Mouse (Mus musculus) forebrain, embryonic 12.5 days (tissue): ENCODE measurements around the gene Ubr4. TPM values are rescaled to one million over a fixed set of nuclear protein-coding genes. Genes with fewer than 3 reads are reported as not detected.

Experiments
- ATAC-seq: fragments of 200-750 bp; cut with Nextera tagmentation; 2 replicates; pipeline ENCODE4 v1.8.0; 2017; ENCODE audit warnings: moderate TSS enrichment; ENCODE audit not compliant: low FRiP score
- H3K27ac ChIP-seq: fragments of 300-500 bp; sonication (generic); 2 replicates; pipeline ENCODE4 v1.5.1; 2016; ENCODE audit warnings: mild to moderate bottlenecking
- H3K27me3 ChIP-seq: fragments of 300-500 bp; sonication (generic); 2 replicates; pipeline ENCODE4 v1.6.1; 2016; ENCODE audit warnings: mild to moderate bottlenecking
- H3K36me3 ChIP-seq: fragments of 300-500 bp; sonication (generic); replicated peaks from 2 replicates; pipeline ENCODE4 v1.6.1; 2016; ENCODE audit warnings: mild to moderate bottlenecking
- H3K4me1 ChIP-seq: fragments of 300-500 bp; sonication (generic); 2 replicates; pipeline ENCODE4 v1.6.1; 2016
- H3K4me2 ChIP-seq: fragments of 300-500 bp; sonication (generic); 2 replicates; pipeline ENCODE4 v1.6.1; 2016; ENCODE audit warnings: mild to moderate bottlenecking, moderate library complexity
- H3K4me3 ChIP-seq: fragments of 300-500 bp; sonication (generic); replicated peaks from 2 replicates; pipeline ENCODE4 v1.5.1; 2016; ENCODE audit warnings: mild to moderate bottlenecking
- H3K9ac ChIP-seq: fragments of 300-500 bp; sonication (generic); 2 replicates; pipeline ENCODE4 v1.6.1; 2016; ENCODE audit warnings: mild to moderate bottlenecking
- H3K9me3 ChIP-seq: fragments of 300-500 bp; sonication (generic); 2 replicates; pipeline ENCODE4 v1.6.1; 2016
- WGBS: fragments of 180-500 bp; shearing (Covaris S2); methylation state at CpG from one replicate; pipeline ENCODE4 v1.1.7; 2016; 5-methylcytosine and 5-hydroxymethylcytosine counted together
- polyA plus RNA-seq: library from polyadenylated mRNA; unstranded; fragments of >200 nt; fragmentation: Nextera tagmentation; extraction: Ambion mirVana; gene quantifications from 2 replicates; pipeline ENCODE4 v1.2.1, GENCODE M21; 2016

Ubr4 gene
- polyA plus RNA-seq, 1 experiment from 2014 or later: 81.5 TPM

GRCm38 (mm10) chr4:139334631-139335295 lies 17.6 kb upstream of the Ubr4 start:
- 80% methylated on average over 6 of the region's 9 CpGs for whole genome bisulfite sequencing
- no peak overlapping the region for H3K4me2 ChIP-seq
- no peak overlapping the region for H3K4me3 ChIP-seq
- peaks cover 23% of the 10 kb centered on the region for H3K27me3 ChIP-seq
- H3K27ac ChIP-seq: no peak overlapping the region
- H3K4me1 ChIP-seq: 0 out of 2 replicates have a peak, but pooled peaks cover 5% of the 10 kb centered on the region
- H3K36me3 ChIP-seq: no peaks in the 10 kb centered on the region
- H3K9ac ChIP-seq: no peak overlapping the region
- H3K9me3 ChIP-seq: no peaks in the 10 kb centered on the region
- ATAC-seq: no peak

- Histone ChIP-seq H3K9me3 (no peaks in the 10 kb centered on the region), H3K4me2 (no peak overlapping the region), H3K9ac (no peak overlapping the region), H3K27me3 (peaks cover 23% of the 10 kb centered on the region), H3K4me1 (0 out of 2 replicates have a peak, but pooled peaks cover 4% of the 10 kb centered on the region), H3K27ac (no peak overlapping the region), H3K36me3 (no peaks in the 10 kb centered on the region), H3K4me3 (no peak overlapping the region)
- 77% methylated on average over 7 of the region's 7 CpGs for WGBS
- no peak for ATAC-seq
Measured at GRCm38 (mm10) chr4:139335507-139335906, 16.9 kb upstream of the Ubr4 start.

- Histone ChIP-seq H3K9me3 (no peaks in the 10 kb centered on the region), H3K27ac (no peak overlapping the region), H3K4me2 (peak overlapping the region; percentile 29), H3K9ac (peak overlapping the region; percentile 34; the same call in 1 of the 2 replicates), H3K36me3 (no peaks in the 10 kb centered on the region), H3K4me1 (no peaks in the 10 kb centered on the region), H3K4me3 (0 out of 2 replicates have a peak overlapping the region, but pooled peaks have one; percentile 11), H3K27me3 (peaks cover 23% of the 10 kb centered on the region)
- 22% methylated on average over 24 of the region's 24 CpGs for WGBS
- ATAC-seq: no peak
Measured at GRCm38 (mm10) chr4:139336822-139337483, 15.5 kb upstream of the Ubr4 start.

GRCm38 (mm10) chr4:139338145-139338544 lies 14.3 kb upstream of the Ubr4 start:
- Histone ChIP-seq H3K36me3 (no peaks in the 10 kb centered on the region), H3K4me3 (no peak overlapping the region), H3K9me3 (no peaks in the 10 kb centered on the region), H3K4me2 (no peak overlapping the region), H3K27me3 (peaks cover 23% of the 10 kb centered on the region), H3K9ac (no peak overlapping the region), H3K4me1 (no peaks in the 10 kb centered on the region), H3K27ac (no peak overlapping the region)
- no peak for ATAC-seq
- whole genome bisulfite sequencing: 62% methylated on average over 33 of the region's 33 CpGs

GRCm38 (mm10) chr4:139340835-139341234 lies 11.6 kb upstream of the Ubr4 start:
- H3K36me3 ChIP-seq: peaks cover 7% of the 10 kb centered on the region
- no peak for ATAC-seq
- WGBS: 80% methylated on average over 4 of the region's 4 CpGs

GRCm38 (mm10) chr4:139341556-139342233 lies 10.7 kb upstream of the Ubr4 start:
- Histone ChIP-seq H3K9ac (no peak overlapping the region), H3K9me3 (no peaks in the 10 kb centered on the region), H3K4me2 (no peak overlapping the region), H3K4me1 (no peaks in the 10 kb centered on the region), H3K36me3 (peaks cover 15% of the 10 kb centered on the region), H3K27ac (no peak overlapping the region), H3K27me3 (peaks cover 15% of the 10 kb centered on the region), H3K4me3 (no peak overlapping the region)
- no peak for ATAC-seq
- WGBS: 73% methylated on average over 7 of the region's 7 CpGs

More at GRCm38 (mm10) chr4:139340835-139341234, 11.6 kb upstream of the Ubr4 start:
- Histone ChIP-seq H3K4me1 (no peaks in the 10 kb centered on the region), H3K4me3 (no peak overlapping the region), H3K4me2 (no peak overlapping the region), H3K27ac (no peak overlapping the region), H3K27me3 (peaks cover 17% of the 10 kb centered on the region), H3K9me3 (no peaks in the 10 kb centered on the region), H3K9ac (no peak overlapping the region)

GRCm38 (mm10) chr4:139343718-139344117 lies 8.7 kb upstream of the Ubr4 start:
- no peak overlapping the region for H3K4me3 ChIP-seq
- no peak overlapping the region for H3K4me2 ChIP-seq
- no peak for ATAC-seq
- H3K36me3 ChIP-seq: peaks cover 35% of the 10 kb centered on the region
- 77% methylated on average over 5 of the region's 5 CpGs for WGBS
- H3K9me3 ChIP-seq: no peaks in the 10 kb centered on the region
- no peak overlapping the region for H3K27ac ChIP-seq
- H3K27me3 ChIP-seq: no peaks in the 10 kb centered on the region
- no peak overlapping the region for H3K9ac ChIP-seq
- H3K4me1 ChIP-seq: no peaks in the 10 kb centered on the region

- Histone ChIP-seq H3K4me2 (no peak overlapping the region), H3K36me3 (peaks cover 50% of the 10 kb centered on the region)
- ATAC-seq: no peak
Measured at GRCm38 (mm10) chr4:139345416-139346019, 6.9 kb upstream of the Ubr4 start.

GRCm38 (mm10) chr4:139352832-139353231 lies 423 bp downstream of the Ubr4 start:
- peaks cover 47% of the 10 kb centered on the region for H3K36me3 ChIP-seq
- peaks cover 25% of the 10 kb centered on the region for H3K4me1 ChIP-seq
- ATAC-seq: peak; percentile 14; the same call in 1 of the 2 replicates
- no peaks in the 10 kb centered on the region for H3K9me3 ChIP-seq
- H3K27ac ChIP-seq: peak overlapping the region; percentile 97; the same call in 1 of the 2 replicates
- peak overlapping the region; percentile 94 for H3K4me2 ChIP-seq
- H3K4me3 ChIP-seq: peak overlapping the region; percentile 86
- under 1% methylated on average over 7 of the region's 7 CpGs for WGBS
- H3K9ac ChIP-seq: peak overlapping the region; percentile 79
- H3K27me3 ChIP-seq: no peaks in the 10 kb centered on the region

More at GRCm38 (mm10) chr4:139345416-139346019, 6.9 kb upstream of the Ubr4 start:
- 70% methylated on average over 23 of the region's 23 CpGs for WGBS
- Histone ChIP-seq H3K27me3 (no peaks in the 10 kb centered on the region), H3K4me3 (no peak overlapping the region), H3K27ac (no peak overlapping the region), H3K9ac (no peak overlapping the region), H3K4me1 (peaks cover 3% of the 10 kb centered on the region; the same call in 1 of the 2 replicates), H3K9me3 (no peaks in the 10 kb centered on the region)

GRCm38 (mm10) chr4:139357211-139357610 lies 4.8 kb downstream of the Ubr4 start:
- no peaks in the 10 kb centered on the region for H3K27me3 ChIP-seq
- peaks cover 10% of the 10 kb centered on the region for H3K4me1 ChIP-seq
- no peak overlapping the region for H3K27ac ChIP-seq
- H3K9ac ChIP-seq: no peak overlapping the region
- peaks cover 65% of the 10 kb centered on the region for H3K36me3 ChIP-seq
- H3K9me3 ChIP-seq: no peaks in the 10 kb centered on the region
- no peak for ATAC-seq
- H3K4me2 ChIP-seq: no peak overlapping the region
- H3K4me3 ChIP-seq: no peak overlapping the region
- WGBS: 96% methylated on average over 3 of the region's 3 CpGs

- no peak for ATAC-seq
- H3K4me2 ChIP-seq: no peak overlapping the region
- no peaks in the 10 kb centered on the region for H3K27me3 ChIP-seq
- no peak overlapping the region for H3K9ac ChIP-seq
- H3K4me3 ChIP-seq: no peak overlapping the region
- no peaks in the 10 kb centered on the region for H3K4me1 ChIP-seq
- no peaks in the 10 kb centered on the region for H3K9me3 ChIP-seq
- 91% methylated on average over 11 of the region's 11 CpGs for WGBS
- H3K27ac ChIP-seq: no peak overlapping the region
- peaks cover 95% of the 10 kb centered on the region for H3K36me3 ChIP-seq
Measured at GRCm38 (mm10) chr4:139360761-139361548, 8.5 kb downstream of the Ubr4 start.
